Mouse (Mus musculus) midbrain, embryonic 12.5 days (tissue): ENCODE measurements at regions not wholly inside any gene's neighbourhood (a gene's known extent, or its start where the extent isn't known, plus 50 kb on each side); places are given as distances from the start of the nearest gene placed in this dataset.

Experiments
- ATAC-seq: fragments of 200-750 bp; cut with Nextera tagmentation; 2 replicates; pipeline ENCODE4 v1.8.0; 2017; ENCODE audit warnings: low read depth, moderate TSS enrichment, moderate library complexity; ENCODE audit not compliant: low FRiP score
- H3K27ac ChIP-seq: fragments of 300-500 bp; sonication (generic); replicated peaks from 2 replicates; pipeline ENCODE4 v1.5.1; 2016; ENCODE audit warnings: mild to moderate bottlenecking
- H3K27me3 ChIP-seq: fragments of 300-500 bp; sonication (generic); 2 replicates; pipeline ENCODE4 v1.6.1; 2016; ENCODE audit warnings: mild to moderate bottlenecking
- H3K36me3 ChIP-seq: fragments of 300-500 bp; sonication (generic); 2 replicates; pipeline ENCODE4 v1.6.1; 2016
- H3K4me1 ChIP-seq: fragments of 300-500 bp; sonication (generic); 2 replicates; pipeline ENCODE4 v1.6.1; 2016
- H3K4me2 ChIP-seq: fragments of 300-500 bp; sonication (generic); replicated peaks from 2 replicates; pipeline ENCODE4 v1.6.1; 2016; ENCODE audit warnings: mild to moderate bottlenecking, moderate library complexity
- H3K4me3 ChIP-seq: fragments of 300-500 bp; sonication (generic); 2 replicates; pipeline ENCODE4 v1.5.1; 2016; ENCODE audit warnings: mild to moderate bottlenecking
- H3K9ac ChIP-seq: fragments of 300-500 bp; sonication (generic); replicated peaks from 2 replicates; pipeline ENCODE4 v1.6.1; 2016; ENCODE audit warnings: mild to moderate bottlenecking, moderate library complexity
- H3K9me3 ChIP-seq: fragments of 300-500 bp; sonication (generic); 2 replicates; pipeline ENCODE4 v1.6.1; 2016; ENCODE audit warnings: mild to moderate bottlenecking
- WGBS: fragments of 180-500 bp; shearing (Covaris S2); methylation state at CpG from one replicate; pipeline ENCODE4 v1.1.7; 2016; 5-methylcytosine and 5-hydroxymethylcytosine counted together

- no peak for ATAC-seq
- H3K4me2 ChIP-seq, result no peak overlapping the region
- no peaks in the 10 kb centered on the region for H3K36me3 ChIP-seq
- no peaks in the 10 kb centered on the region for H3K27me3 ChIP-seq
- no peaks in the 10 kb centered on the region for H3K4me1 ChIP-seq
- H3K27ac ChIP-seq, result no peak overlapping the region
- H3K4me3 ChIP-seq, result no peak overlapping the region
- peaks cover 11% of the 10 kb centered on the region for H3K9me3 ChIP-seq
- H3K9ac ChIP-seq, result no peak overlapping the region
Measured at GRCm38 (mm10) chr5:6356161-6356560, 607.0 kb upstream of the Steap1 start.

- Histone ChIP-seq H3K4me1 (no peaks in the 10 kb centered on the region), H3K36me3 (no peaks in the 10 kb centered on the region), H3K4me2 (no peak overlapping the region), H3K27ac (no peak overlapping the region), H3K9me3 (no peaks in the 10 kb centered on the region), H3K9ac (no peak overlapping the region), H3K27me3 (no peaks in the 10 kb centered on the region), H3K4me3 (no peak overlapping the region)
- no peak for ATAC-seq
- WGBS, result 95% methylated on average over 1 of the region's 1 CpGs
Measured at GRCm38 (mm10) chr5:6347279-6347678, 598.2 kb upstream of the Steap1 start.

- 85% methylated on average over 4 of the region's 4 CpGs for WGBS
- Histone ChIP-seq H3K9me3 (no peaks in the 10 kb centered on the region), H3K36me3 (no peaks in the 10 kb centered on the region), H3K4me1 (no peaks in the 10 kb centered on the region), H3K27me3 (no peaks in the 10 kb centered on the region), H3K4me3 (no peak overlapping the region), H3K9ac (no peak overlapping the region), H3K27ac (no peak overlapping the region), H3K4me2 (no peak overlapping the region)
- ATAC-seq, result no peak
Measured at GRCm38 (mm10) chr5:6344751-6345150, 595.6 kb upstream of the Steap1 start.

- H3K27me3 ChIP-seq, result no peaks in the 10 kb centered on the region
- H3K4me3 ChIP-seq, result no peak overlapping the region
- no peaks in the 10 kb centered on the region for H3K36me3 ChIP-seq
- no peaks in the 10 kb centered on the region for H3K4me1 ChIP-seq
- H3K4me2 ChIP-seq, result no peak overlapping the region
- no peaks in the 10 kb centered on the region for H3K9me3 ChIP-seq
- ATAC-seq, result no peak
- no peak overlapping the region for H3K27ac ChIP-seq
- H3K9ac ChIP-seq, result no peak overlapping the region
Measured at GRCm38 (mm10) chr5:6329611-6330010, 580.5 kb upstream of the Steap1 start.

- Histone ChIP-seq H3K27ac (no peak overlapping the region), H3K9ac (no peak overlapping the region), H3K4me1 (no peaks in the 10 kb centered on the region), H3K4me3 (no peak overlapping the region), H3K36me3 (no peaks in the 10 kb centered on the region), H3K27me3 (no peaks in the 10 kb centered on the region), H3K4me2 (no peak overlapping the region), H3K9me3 (no peaks in the 10 kb centered on the region)
- ATAC-seq, result no peak
- 7% methylated on average over 3 of the region's 3 CpGs for WGBS
Measured at GRCm38 (mm10) chr5:6328555-6328954, 579.4 kb upstream of the Steap1 start.

GRCm38 (mm10) chr5:6298571-6298970 lies 549.4 kb upstream of the Steap1 start:
- Histone ChIP-seq H3K27me3 (no peaks in the 10 kb centered on the region), H3K36me3 (no peaks in the 10 kb centered on the region), H3K4me2 (no peak overlapping the region), H3K4me3 (no peak overlapping the region), H3K9me3 (no peaks in the 10 kb centered on the region), H3K27ac (no peak overlapping the region), H3K4me1 (no peaks in the 10 kb centered on the region), H3K9ac (no peak overlapping the region)
- no peak for ATAC-seq
- 98% methylated on average over 2 of the region's 2 CpGs for WGBS

- Histone ChIP-seq H3K27me3 (no peaks in the 10 kb centered on the region), H3K4me1 (no peaks in the 10 kb centered on the region), H3K9me3 (no peaks in the 10 kb centered on the region), H3K4me2 (no peak overlapping the region), H3K27ac (no peak overlapping the region), H3K36me3 (no peaks in the 10 kb centered on the region), H3K4me3 (no peak overlapping the region), H3K9ac (no peak overlapping the region)
- ATAC-seq, result peak; percentile 74; the same call in 1 of the 2 replicates
Measured at GRCm38 (mm10) chr5:6294336-6294735, 545.2 kb upstream of the Steap1 start.

GRCm38 (mm10) chr5:6251207-6251606 lies 502.1 kb upstream of the Steap1 start:
- H3K9me3 ChIP-seq, result no peaks in the 10 kb centered on the region
- no peak for ATAC-seq
- no peaks in the 10 kb centered on the region for H3K4me1 ChIP-seq
- no peaks in the 10 kb centered on the region for H3K36me3 ChIP-seq
- no peak overlapping the region for H3K4me3 ChIP-seq
- no peak overlapping the region for H3K27ac ChIP-seq
- no peaks in the 10 kb centered on the region for H3K27me3 ChIP-seq
- no peak overlapping the region for H3K4me2 ChIP-seq
- H3K9ac ChIP-seq, result no peak overlapping the region
